Mouse (Mus musculus) MEL (cell line): Measurements from ENCODE around the gene Nt5dc3. TPM values are rescaled to one million over a fixed set of nuclear protein-coding genes. Genes with fewer than 3 reads are reported as not detected.

Experiments
- DNase-seq: peaks from one replicate; pipeline ENCODE4 v3.0.0; 2011; ENCODE audit warnings: low read depth, low spot score
- H3K27ac ChIP-seq: 2 replicates; pipeline ENCODE4 v1.5.1; 2012; ENCODE audit warnings: low read depth, mild to moderate bottlenecking, control low read depth, low read length, moderate library complexity; ENCODE audit not compliant: control insufficient read depth
- H3K27me3 ChIP-seq, 2 experiments: fragments of 150-350 bp in 1 of 2; sonication (generic) in 1 of 2; 2 replicates each; pipeline ENCODE4 v1.6.1; 2012; ENCODE audit warnings: low read length in 2 of 2, mild to moderate bottlenecking in 2 of 2, improper control_type of control experiment in 1 of 2, moderate library complexity in 1 of 2; ENCODE audit not compliant: insufficient read depth in 2 of 2, control insufficient read depth in 1 of 2
- H3K36me3 ChIP-seq, 2 experiments: 2 replicates each; pipeline ENCODE4 v1.6.1; 2012 to 2014; ENCODE audit warnings: low read length in 2 of 2, improper control_type of control experiment in 1 of 2, inconsistent platforms in 1 of 2, mild to moderate bottlenecking in 1 of 2; ENCODE audit not compliant: insufficient read depth in 2 of 2, control insufficient read depth in 1 of 2
- H3K4me1 ChIP-seq, 2 experiments: fragments of 150-350 bp in 1 of 2; sonication (generic) in 1 of 2; 2 replicates each; pipeline ENCODE4 v1.6.1; 2012; ENCODE audit warnings: low read length in 2 of 2, improper control_type of control experiment in 1 of 2, mild to moderate bottlenecking in 1 of 2; ENCODE audit not compliant: insufficient read depth in 2 of 2, control insufficient read depth in 1 of 2
- H3K4me3 ChIP-seq, 2 experiments: fragments of 150-350 bp in 1 of 2; sonication (generic) in 1 of 2; 2 replicates each; pipeline ENCODE4 v1.5.1; 2012; ENCODE audit warnings: low read depth in 2 of 2, low read length in 2 of 2, mild to moderate bottlenecking in 2 of 2, moderate library complexity in 2 of 2, control low read depth in 1 of 2, improper control_type of control experiment in 1 of 2; ENCODE audit not compliant: control insufficient read depth in 1 of 2, insufficient read depth in 1 of 2
- H3K79me2 ChIP-seq: 2 replicates; pipeline ENCODE4 v1.6.1; 2012; ENCODE audit warnings: mild to moderate bottlenecking, low read length, moderate library complexity; ENCODE audit not compliant: control insufficient read depth, poor library complexity, insufficient read depth
- H3K9ac ChIP-seq: 2 replicates; pipeline ENCODE4 v1.6.1; 2012; ENCODE audit warnings: low read depth, mild to moderate bottlenecking, control low read depth, low read length, moderate library complexity; ENCODE audit not compliant: control insufficient read depth, poor library complexity, severe bottlenecking
- H3K9me3 ChIP-seq: fragments of 150-350 bp; sonication (generic); replicated peaks from 2 replicates; pipeline ENCODE4 v1.6.1; 2012; ENCODE audit warnings: mild to moderate bottlenecking, low read length, improper control_type of control experiment, moderate library complexity; ENCODE audit not compliant: insufficient read depth
- BHLHE40 ChIP-seq: IDR thresholded peaks from 2 replicates; pipeline ENCODE4 v1.6.1; 2012; ENCODE audit warnings: low read depth, mild to moderate bottlenecking, inconsistent platforms, low read length, improper control_type of control experiment, borderline replicate concordance
- ELF1 ChIP-seq: IDR thresholded peaks from 2 replicates; pipeline ENCODE4 v1.6.1; 2014; ENCODE audit warnings: low read depth, mild to moderate bottlenecking, inconsistent platforms, low read length, improper control_type of control experiment, moderate library complexity
- ETS1 ChIP-seq: IDR thresholded peaks from 2 replicates; pipeline ENCODE4 v1.6.1; 2012; ENCODE audit warnings: low read depth, mild to moderate bottlenecking, inconsistent platforms, low read length, improper control_type of control experiment, moderate library complexity
- GABPA ChIP-seq: IDR thresholded peaks from 2 replicates; pipeline ENCODE4 v1.6.1; 2012; ENCODE audit warnings: low read depth, mild to moderate bottlenecking, inconsistent platforms, low read length, improper control_type of control experiment, moderate library complexity
- MEF2A ChIP-seq: IDR thresholded peaks from 2 replicates; pipeline ENCODE4 v1.6.1; 2014; ENCODE audit warnings: low read depth, mild to moderate bottlenecking, inconsistent platforms, low read length, improper control_type of control experiment; ENCODE audit not compliant: poor library complexity, insufficient replicate concordance, severe bottlenecking; ENCODE audit errors: extremely low read depth
- MXI1 ChIP-seq: IDR thresholded peaks from 2 replicates; pipeline ENCODE4 v1.6.1; 2011; ENCODE audit warnings: mild to moderate bottlenecking, low read depth, low read length, improper control_type of control experiment
- MYC ChIP-seq: IDR thresholded peaks from 2 replicates; pipeline ENCODE4 v1.6.1; 2011; ENCODE audit warnings: low read depth, mild to moderate bottlenecking, low read length, improper control_type of control experiment, moderate library complexity
- POLR2A ChIP-seq, 2 experiments: IDR thresholded peaks; 2 replicates each; pipeline ENCODE4 v1.6.1; 2011 to 2012; ENCODE audit warnings: low read length in 2 of 2, mild to moderate bottlenecking in 2 of 2, control low read depth in 1 of 2, improper control_type of control experiment in 1 of 2, low read depth in 1 of 2, moderate library complexity in 1 of 2; ENCODE audit not compliant: control insufficient read depth in 1 of 2, insufficient read depth in 1 of 2, poor library complexity in 1 of 2
- POLR2AphosphoS5 ChIP-seq: IDR thresholded peaks from 2 replicates; pipeline ENCODE4 v1.6.1; 2012; ENCODE audit warnings: low read depth, borderline replicate concordance, mild to moderate bottlenecking, inconsistent platforms, low read length, moderate library complexity, mixed read lengths
- RCOR1 ChIP-seq: IDR thresholded peaks from 2 replicates; pipeline ENCODE4 v1.6.1; 2012; ENCODE audit warnings: low read depth, mild to moderate bottlenecking, inconsistent platforms, low read length, improper control_type of control experiment
- TCF12 ChIP-seq: IDR thresholded peaks from 2 replicates; pipeline ENCODE4 v1.6.1; 2014; ENCODE audit warnings: low read depth, mild to moderate bottlenecking, inconsistent platforms, low read length, improper control_type of control experiment, moderate library complexity
- ZC3H11A ChIP-seq: IDR thresholded peaks from 2 replicates; pipeline ENCODE4 v1.6.1; 2012; ENCODE audit warnings: low read depth, mild to moderate bottlenecking, inconsistent platforms, low read length, improper control_type of control experiment
- polyA plus RNA-seq, 2 experiments: library from polyadenylated mRNA; stranded (reverse) in 1 of 2; unstranded in 1 of 2; fragments of >175 nt in 1 of 2; fragments of >200 nt in 1 of 2; gene quantifications; 2 replicates each; pipeline versions ENCODE4 v1.2.1 to v1.2.4; 2012; ENCODE audit warnings: low replicate concordance in 2 of 2, low read depth in 1 of 2; ENCODE audit not compliant: insufficient read length in 2 of 2, insufficient read depth in 1 of 2, missing spikeins in 1 of 2
- total RNA-seq: library from RNA; depleted of rRNA; stranded (reverse); fragments of 300-350 nt; gene quantifications from 2 replicates; pipeline ENCODE4 v1.2.3, GENCODE M21; 2012

Nt5dc3 gene
- total and polyA plus RNA-seq, 3 experiments: 9.7 to 15.6 TPM; not detected in 1

- Histone ChIP-seq H3K27ac (no peak overlapping the region), H3K4me1 (peaks cover 6 to 9% of the 10 kb centered on the region in 2 experiments), H3K27me3 (no peaks in the 10 kb centered on the region), H3K9ac (no peak overlapping the region), H3K4me3 (no peak overlapping the region), H3K79me2 (peaks cover 85% of the 10 kb centered on the region), H3K9me3 (no peaks in the 10 kb centered on the region), H3K36me3 (peaks cover 0 to 14% of the 10 kb centered on the region in 2 experiments; a peak in 2 of 4 replicates)
- no peak for DNase-seq
- TF ChIP-seq POLR2AphosphoS5 (no peak), ZC3H11A (no peak), MYC (no peak)
Observed at GRCm38 (mm10) chr10:86784126-86784675, 5.4 kb downstream of the Nt5dc3 start.

DNA sequence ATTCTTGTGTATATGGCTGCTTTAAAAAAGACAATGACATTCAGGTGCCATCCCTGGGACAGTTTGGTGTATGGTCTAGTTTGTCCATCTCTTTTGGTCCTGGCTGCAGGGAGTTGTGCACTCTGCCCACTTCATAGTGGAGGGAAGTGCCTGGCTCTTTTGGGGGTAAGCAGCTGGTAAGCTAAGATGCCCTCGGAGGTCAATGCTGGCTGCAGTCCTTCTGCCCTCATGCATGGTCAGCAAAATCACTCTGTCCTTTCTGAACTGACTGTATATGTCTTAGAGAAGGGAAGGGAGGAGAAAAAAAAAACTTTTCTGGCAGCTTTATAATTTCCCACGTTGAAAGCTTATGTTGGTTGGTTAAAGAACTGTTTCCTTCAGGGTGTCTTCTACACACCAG, 6.6 kb downstream of the Nt5dc3 start:
- no peak overlapping the region for H3K4me3 ChIP-seq
- peaks cover 5 to 9% of the 10 kb centered on the region in 2 experiments for H3K4me1 ChIP-seq
- peaks cover 0 to 14% of the 10 kb centered on the region in 2 experiments; a peak in 2 of 4 replicates for H3K36me3 ChIP-seq
- H3K79me2 ChIP-seq: peaks cover 79% of the 10 kb centered on the region
- TF ChIP-seq ZC3H11A (no peak), ETS1 (no peak)
- no peak for DNase-seq
- H3K27ac ChIP-seq: no peak overlapping the region
- H3K9ac ChIP-seq: no peak overlapping the region
- H3K9me3 ChIP-seq: no peaks in the 10 kb centered on the region
- H3K27me3 ChIP-seq: no peaks in the 10 kb centered on the region

DNA sequence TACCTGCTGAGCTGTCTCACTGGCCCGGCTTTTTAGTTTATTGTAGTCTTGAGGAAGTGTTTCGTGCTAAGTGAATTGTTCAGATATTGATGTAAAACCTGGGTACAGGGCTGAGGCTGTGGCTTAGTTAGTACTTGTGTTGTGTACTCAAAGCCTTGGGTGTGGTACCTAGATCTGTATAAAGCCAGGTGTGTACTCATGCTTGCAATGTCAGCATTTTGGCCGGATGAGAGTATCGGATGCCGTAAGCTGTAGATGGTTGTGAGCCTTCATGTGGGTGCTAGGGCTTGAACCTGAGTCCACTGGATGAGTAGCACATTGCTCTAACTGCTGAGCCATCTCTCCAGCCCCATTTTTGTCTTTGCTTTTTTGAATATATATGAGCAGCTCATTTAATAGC, 7.3 kb downstream of the Nt5dc3 start:
- H3K9me3 ChIP-seq: no peaks in the 10 kb centered on the region
- peaks cover 0 to 8% of the 10 kb centered on the region in 2 experiments; a peak in 2 of 4 replicates for H3K4me1 ChIP-seq
- peaks cover 0 to 8% of the 10 kb centered on the region in 2 experiments; a peak in 2 of 4 replicates for H3K36me3 ChIP-seq
- H3K9ac ChIP-seq: no peak overlapping the region
- peaks cover 73% of the 10 kb centered on the region for H3K79me2 ChIP-seq
- no peak for DNase-seq
- no peaks in the 10 kb centered on the region for H3K27me3 ChIP-seq
- no peak overlapping the region for H3K4me3 ChIP-seq
- H3K27ac ChIP-seq: no peak overlapping the region
- TF ChIP-seq TCF12 (no peak), POLR2A (IDR thresholded peaks at IDR 0.05; ENCODE audit: control insufficient read depth in 1 of 2, insufficient read depth in 1 of 2, low read depth in 1 of 2, low read length in 2 of 2, poor library complexity in 1 of 2) (no peak), RCOR1 (no peak), MEF2A (no peak), BHLHE40 (no peak), MXI1 (no peak), ZC3H11A (no peak), GABPA (no peak), ELF1 (no peak), ETS1 (no peak)
